Mouse (Mus musculus) midbrain, embryonic 10.5 days (tissue): Measurements from ENCODE around the gene Lars2. TPM values are rescaled to one million over a fixed set of nuclear protein-coding genes. Genes with fewer than 3 reads are reported as not detected.

Experiments
- DNase-seq: peaks from one replicate; pipeline ENCODE4 v3.0.0-alpha.2; 2017; ENCODE audit warnings: low spot score
- H3K27ac ChIP-seq: fragments of 300-500 bp; sonication (generic); replicated peaks from 2 replicates; pipeline ENCODE4 v1.5.1; 2016; ENCODE audit warnings: mild to moderate bottlenecking
- H3K27me3 ChIP-seq: fragments of 300-500 bp; sonication (generic); 2 replicates; pipeline ENCODE4 v1.6.1; 2016; ENCODE audit warnings: low read depth, mild to moderate bottlenecking; ENCODE audit not compliant: poor library complexity, severe bottlenecking
- H3K36me3 ChIP-seq: fragments of 300-500 bp; sonication (generic); 2 replicates; pipeline ENCODE4 v1.6.1; 2016; ENCODE audit warnings: mild to moderate bottlenecking, moderate library complexity
- H3K4me1 ChIP-seq: fragments of 300-500 bp; sonication (generic); 2 replicates; pipeline ENCODE4 v1.6.1; 2016
- H3K4me3 ChIP-seq: fragments of 300-500 bp; sonication (generic); 2 replicates; pipeline ENCODE4 v1.5.1; 2016; ENCODE audit warnings: mild to moderate bottlenecking, moderate library complexity
- H3K9me3 ChIP-seq: fragments of 300-500 bp; sonication (generic); replicated peaks from 2 replicates; pipeline ENCODE4 v1.6.1; 2016; ENCODE audit warnings: mild to moderate bottlenecking
- WGBS: fragments of 180-500 bp; shearing (Covaris S2); methylation state at CpG from one replicate; pipeline ENCODE4 v1.1.7; 2016; 5-methylcytosine and 5-hydroxymethylcytosine counted together
- polyA plus RNA-seq: library from polyadenylated mRNA; unstranded; fragments of >200 nt; fragmentation: Nextera tagmentation; extraction: Ambion mirVana; gene quantifications from 2 replicates; pipeline ENCODE4 v1.2.1, GENCODE M21; 2016

Lars2 gene
- polyA plus RNA-seq, 1 experiment from 2014 or later = 607 TPM

- Histone ChIP-seq H3K27me3 (no peaks in the 10 kb centered on the region), H3K4me3 (no peak overlapping the region), H3K36me3 (peaks cover 12% of the 10 kb centered on the region; the same call in 1 of the 2 replicates), H3K4me1 (no peaks in the 10 kb centered on the region), H3K27ac (no peak overlapping the region), H3K9me3 (no peaks in the 10 kb centered on the region)
- no peak for DNase-seq
- WGBS = 72% methylated on average over 4 of the region's 4 CpGs
Measured at GRCm38 (mm10) chr9:123467141-123467620, 100.5 kb downstream of the Lars2 start.

DNA sequence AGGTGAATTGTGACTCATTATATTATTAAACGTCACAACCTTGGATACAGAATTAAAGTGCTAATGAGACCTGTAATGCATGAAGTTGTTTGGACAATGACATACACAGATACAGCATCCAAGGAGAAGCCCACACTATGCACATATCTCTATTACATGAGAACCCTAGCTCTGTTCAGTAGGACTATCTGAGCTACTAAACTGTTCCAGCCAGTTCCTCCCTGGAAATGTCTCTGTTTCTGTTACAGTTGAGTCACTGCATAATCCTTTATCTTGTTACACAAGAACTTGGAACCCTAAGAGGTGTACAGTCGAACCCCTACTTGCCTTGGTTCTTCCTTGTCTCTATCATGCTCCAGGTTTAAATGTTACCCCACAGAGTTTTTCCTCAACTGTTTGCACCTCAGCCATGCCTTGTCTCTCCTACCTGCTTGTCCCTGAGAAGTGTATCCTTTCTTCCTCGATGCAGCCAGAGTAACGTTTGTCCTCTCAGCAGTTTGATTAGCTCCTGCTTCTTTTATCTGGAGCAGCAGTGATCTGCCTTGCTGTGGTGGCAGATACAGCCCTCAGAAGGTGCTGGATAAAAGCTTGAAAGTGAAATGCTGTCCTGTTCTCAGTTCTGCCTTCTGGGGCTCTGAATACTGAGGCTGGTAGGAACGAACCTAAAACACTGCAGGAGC lies 101.8 kb downstream of the Lars2 start:
- Histone ChIP-seq H3K27me3 (no peaks in the 10 kb centered on the region), H3K4me1 (no peaks in the 10 kb centered on the region), H3K36me3 (peaks cover 9% of the 10 kb centered on the region; the same call in 1 of the 2 replicates), H3K27ac (no peak overlapping the region), H3K9me3 (no peaks in the 10 kb centered on the region), H3K4me3 (no peak overlapping the region)
- DNase-seq = no peak
- WGBS = 78% methylated on average over 5 of the region's 5 CpGs

GRCm38 (mm10) chr9:123469087-123469486 lies 102.4 kb downstream of the Lars2 start:
- H3K4me1 ChIP-seq = no peaks in the 10 kb centered on the region
- H3K27ac ChIP-seq = no peak overlapping the region
- H3K36me3 ChIP-seq = peaks cover 8% of the 10 kb centered on the region; the same call in 1 of the 2 replicates
- H3K9me3 ChIP-seq = no peaks in the 10 kb centered on the region
- no peaks in the 10 kb centered on the region for H3K27me3 ChIP-seq
- no peak for DNase-seq
- no peak overlapping the region for H3K4me3 ChIP-seq

DNA sequence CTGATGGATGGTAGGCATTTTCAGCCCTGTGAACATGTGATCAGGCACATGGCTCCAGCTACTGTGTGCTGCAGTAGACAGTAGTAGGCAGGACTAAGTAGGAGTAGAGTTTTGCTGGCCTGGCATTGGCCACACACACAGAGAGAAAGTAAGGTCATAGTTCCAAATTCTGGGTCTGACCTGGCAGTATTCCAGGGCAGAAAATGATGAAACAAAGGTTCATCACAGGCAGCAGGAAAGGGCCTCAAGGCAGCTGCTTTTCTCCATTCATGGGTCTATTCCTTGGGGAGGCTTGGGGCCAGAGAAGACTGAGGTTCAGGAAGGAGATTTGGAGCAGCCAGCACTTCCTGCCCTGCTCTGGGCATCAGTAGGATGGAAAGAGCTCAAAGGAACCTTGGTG lies 106.7 kb downstream of the Lars2 start:
- Histone ChIP-seq H3K9me3 (no peaks in the 10 kb centered on the region), H3K27ac (no peak overlapping the region), H3K4me1 (peaks cover 6% of the 10 kb centered on the region), H3K4me3 (no peak overlapping the region), H3K36me3 (no peaks in the 10 kb centered on the region), H3K27me3 (no peaks in the 10 kb centered on the region; the same call in 1 of the 2 replicates)
- no peak for DNase-seq

GRCm38 (mm10) chr9:123475569-123475968 lies 108.8 kb downstream of the Lars2 start:
- no peak for DNase-seq
- H3K27ac ChIP-seq = no peak overlapping the region
- H3K36me3 ChIP-seq = peaks cover 9% of the 10 kb centered on the region
- 80% methylated on average over 1 of the region's 1 CpGs for WGBS
- no peaks in the 10 kb centered on the region; the same call in 1 of the 2 replicates for H3K27me3 ChIP-seq
- H3K4me1 ChIP-seq = peaks cover 26% of the 10 kb centered on the region
- H3K4me3 ChIP-seq = no peak overlapping the region
- no peaks in the 10 kb centered on the region for H3K9me3 ChIP-seq

DNA sequence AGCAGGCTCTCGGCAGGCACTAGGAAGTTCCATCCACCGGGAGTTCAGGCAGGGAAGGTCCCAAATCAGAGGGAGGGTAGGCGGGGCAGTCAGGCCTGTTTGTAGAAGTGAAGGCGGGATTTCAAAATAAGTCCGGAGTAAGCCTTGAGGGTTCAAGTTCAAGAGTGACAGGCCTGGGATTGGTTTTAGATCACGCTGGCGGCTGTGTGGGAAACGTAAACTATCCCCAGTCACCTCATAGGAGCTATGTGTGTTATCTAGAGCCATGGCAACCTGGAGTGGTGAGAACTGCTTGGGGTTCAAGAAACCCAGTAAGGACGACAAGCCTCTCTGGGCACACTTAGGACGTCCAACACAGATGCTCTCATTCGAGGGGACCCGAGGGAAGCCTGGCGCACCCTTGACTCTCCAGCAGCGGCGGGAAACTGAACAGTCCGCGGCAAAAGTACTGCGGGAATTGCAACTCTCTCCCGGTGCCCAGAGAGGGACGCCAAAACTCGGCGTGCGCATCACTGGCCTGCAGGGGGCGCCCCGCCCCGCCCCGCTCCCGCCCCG lies 111.4 kb downstream of the Lars2 start:
- H3K9me3 ChIP-seq = no peaks in the 10 kb centered on the region; the same call in 1 of the 2 replicates
- peak overlapping the region; percentile 59; the same call in 1 of the 2 replicates for H3K27ac ChIP-seq

DNA sequence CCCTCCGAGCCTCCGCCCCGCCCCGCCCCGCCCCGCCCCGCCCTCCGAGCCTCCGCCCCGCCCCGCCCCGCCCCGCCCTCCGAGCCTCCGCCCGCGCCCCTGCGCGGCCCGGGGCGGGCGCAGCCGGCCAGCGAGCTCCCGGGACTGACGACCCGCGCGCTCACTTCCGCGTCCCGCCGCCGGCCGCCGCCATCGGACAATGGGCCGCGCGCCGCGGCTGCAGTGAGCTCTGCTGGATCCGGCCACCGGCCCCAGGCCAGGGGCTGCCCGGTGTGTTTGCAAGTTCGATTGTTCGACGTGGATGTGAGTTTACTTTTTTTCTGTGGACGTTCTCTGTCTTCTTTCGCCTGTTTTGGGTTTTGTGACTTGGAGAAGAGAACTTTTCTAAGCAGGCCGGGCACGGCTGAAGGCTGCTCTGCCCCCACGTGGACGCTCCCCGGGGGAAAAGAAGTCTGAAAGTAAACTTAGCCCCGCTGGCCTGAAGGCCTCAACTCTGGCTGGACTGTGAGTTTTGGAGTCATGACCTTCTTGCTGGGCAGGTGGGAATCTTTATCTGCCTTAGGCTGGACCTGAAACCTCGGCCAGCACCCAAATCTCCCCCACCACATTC lies 112.0 kb downstream of the Lars2 start, which contains the start of gene Limd1:
TSS of gene Limd1 (plus strand) at position 121 of the 610 bp plus-strand sequence.
- WGBS = under 1% methylated on average over 54 of the region's 57 CpGs
- Histone ChIP-seq H3K4me3 (peak within 1 kb of the TSS; percentile 73), H3K9me3 (no peaks in the 10 kb centered on the region; the same call in 1 of the 2 replicates), H3K27ac (peak within 1 kb of the TSS; percentile 88), H3K27me3 (no peaks in the 10 kb centered on the region; the same call in 1 of the 2 replicates), H3K4me1 (peaks cover 57% of the 10 kb centered on the region), H3K36me3 (peaks cover 40% of the 10 kb centered on the region)
- DNase-seq = no peak

More for the DNA sequence above, 111.4 kb downstream of the Lars2 start:
- Histone ChIP-seq H3K36me3 (peaks cover 34% of the 10 kb centered on the region), H3K4me3 (peak overlapping the region; percentile 73), H3K27me3 (no peaks in the 10 kb centered on the region; the same call in 1 of the 2 replicates), H3K4me1 (peaks cover 51% of the 10 kb centered on the region)
- under 1% methylated on average over 24 of the region's 29 CpGs for WGBS
- peak; percentile 84 for DNase-seq

DNA sequence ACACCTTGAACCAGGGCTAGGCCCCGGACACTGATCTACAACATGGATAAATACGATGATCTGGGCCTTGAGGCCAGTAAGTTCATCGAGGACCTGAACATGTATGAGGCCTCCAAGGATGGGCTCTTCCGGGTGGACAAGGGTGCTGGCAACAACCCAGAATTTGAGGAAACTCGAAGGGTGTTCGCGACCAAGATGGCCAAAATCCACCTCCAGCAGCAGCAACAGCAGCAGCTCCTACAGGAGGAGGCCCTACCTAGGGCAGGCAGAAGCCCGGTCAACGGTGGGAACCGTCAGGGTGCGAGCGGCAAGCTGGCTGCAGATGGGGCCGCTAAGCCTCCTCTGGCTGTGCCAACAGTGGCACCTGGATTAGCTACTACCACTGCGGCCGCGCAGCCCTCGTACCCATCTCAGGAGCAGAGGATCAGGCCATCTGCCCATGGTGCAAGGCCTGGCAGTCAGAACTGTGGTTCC lies 112.5 kb downstream of the Lars2 start:
- Histone ChIP-seq H3K4me1 (peaks cover 63% of the 10 kb centered on the region), H3K27me3 (no peaks in the 10 kb centered on the region; the same call in 1 of the 2 replicates), H3K4me3 (peak overlapping the region; percentile 73), H3K36me3 (peaks cover 45% of the 10 kb centered on the region), H3K9me3 (no peaks in the 10 kb centered on the region; the same call in 1 of the 2 replicates), H3K27ac (peak overlapping the region; percentile 88)
- 29% methylated on average over 17 of the region's 17 CpGs for WGBS
- peak; percentile 42 for DNase-seq

DNA sequence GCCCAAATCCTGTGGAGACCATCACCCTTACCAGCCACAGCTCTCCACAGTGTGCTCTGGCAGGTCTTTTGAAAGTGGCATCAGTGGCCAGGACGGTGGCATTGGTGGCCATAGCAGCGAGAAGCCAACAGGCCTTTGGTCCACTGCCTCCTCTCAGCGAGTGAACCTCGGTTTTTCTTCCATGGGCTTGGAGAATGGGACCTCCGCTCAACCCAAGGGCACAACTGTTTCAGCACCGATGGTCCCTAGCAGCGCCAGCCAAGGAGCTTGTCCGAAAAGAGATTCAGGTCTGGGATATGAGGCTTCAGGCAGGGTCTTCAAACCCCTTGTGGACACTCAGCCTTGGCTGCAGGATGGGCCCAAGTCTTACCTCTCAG lies 113.1 kb downstream of the Lars2 start:
- no peak for DNase-seq
- Histone ChIP-seq H3K4me3 (peak overlapping the region; percentile 73), H3K4me1 (peaks cover 64% of the 10 kb centered on the region), H3K27ac (0 out of 2 replicates have a peak overlapping the region, but pooled peaks have one; percentile 88), H3K9me3 (no peaks in the 10 kb centered on the region; the same call in 1 of the 2 replicates), H3K36me3 (peaks cover 52% of the 10 kb centered on the region), H3K27me3 (no peaks in the 10 kb centered on the region; the same call in 1 of the 2 replicates)
- WGBS = 90% methylated on average over 8 of the region's 8 CpGs

- 86% methylated on average over 18 of the region's 18 CpGs for WGBS
- Histone ChIP-seq H3K27me3 (no peaks in the 10 kb centered on the region; the same call in 1 of the 2 replicates), H3K27ac (no peak overlapping the region), H3K4me3 (peak overlapping the region; percentile 73), H3K9me3 (no peaks in the 10 kb centered on the region; the same call in 1 of the 2 replicates), H3K4me1 (peaks cover 64% of the 10 kb centered on the region), H3K36me3 (peaks cover 57% of the 10 kb centered on the region)
- no peak for DNase-seq
Measured at GRCm38 (mm10) chr9:123480253-123480921, 113.7 kb downstream of the Lars2 start.

GRCm38 (mm10) chr9:123481136-123481535 lies 114.4 kb downstream of the Lars2 start:
- H3K36me3 ChIP-seq = peaks cover 64% of the 10 kb centered on the region
- peaks cover 64% of the 10 kb centered on the region for H3K4me1 ChIP-seq

GRCm38 (mm10) chr9:123483598-123483997 lies 116.9 kb downstream of the Lars2 start:
- H3K36me3 ChIP-seq = peaks cover 85% of the 10 kb centered on the region
- DNase-seq = no peak
- H3K4me1 ChIP-seq = peaks cover 61% of the 10 kb centered on the region
- H3K4me3 ChIP-seq = no peak overlapping the region
- no peaks in the 10 kb centered on the region for H3K27me3 ChIP-seq
- WGBS = 93% methylated on average over 1 of the region's 1 CpGs
- H3K27ac ChIP-seq = no peak overlapping the region
- no peaks in the 10 kb centered on the region; the same call in 1 of the 2 replicates for H3K9me3 ChIP-seq

More at GRCm38 (mm10) chr9:123481136-123481535, 114.4 kb downstream of the Lars2 start:
- WGBS = 83% methylated on average over 7 of the region's 7 CpGs
- Histone ChIP-seq H3K27ac (no peak overlapping the region), H3K27me3 (no peaks in the 10 kb centered on the region; the same call in 1 of the 2 replicates), H3K9me3 (no peaks in the 10 kb centered on the region; the same call in 1 of the 2 replicates), H3K4me3 (peak overlapping the region; percentile 73)
- no peak for DNase-seq
